Mouse (Mus musculus) lung, postnatal 0 days (tissue): ENCODE results near the gene Pde4d. TPM values are rescaled to one million over a fixed set of nuclear protein-coding genes. Genes with fewer than 3 reads are reported as not detected.

Experiments
- ATAC-seq: fragments of 200-750 bp; cut with Nextera tagmentation; 2 replicates; pipeline ENCODE4 v1.8.0; 2017; ENCODE audit warnings: moderate library complexity
- DNase-seq: peaks from one replicate; pipeline ENCODE4 v3.0.0-alpha.2; 2016; ENCODE audit warnings: low spot score
- H3K27ac ChIP-seq: fragments of 300-500 bp; sonication (generic); 2 replicates; pipeline ENCODE4 v1.5.1; 2014; ENCODE audit warnings: antibody characterized with exemption, mild to moderate bottlenecking, low read length, mixed read lengths
- H3K27me3 ChIP-seq: fragments of 300-500 bp; sonication (generic); replicated peaks from 2 replicates; pipeline ENCODE4 v1.6.1; 2014; ENCODE audit warnings: low read length, mixed read lengths; ENCODE audit not compliant: insufficient read depth
- H3K36me3 ChIP-seq: fragments of 300-500 bp; sonication (generic); 2 replicates; pipeline ENCODE4 v1.6.1; 2014; ENCODE audit warnings: low read length, mixed read lengths; ENCODE audit not compliant: insufficient read depth
- H3K4me1 ChIP-seq: fragments of 300-500 bp; sonication (generic); 2 replicates; pipeline ENCODE4 v1.6.1; 2014; ENCODE audit warnings: antibody characterized with exemption, low read depth, low read length, mixed read lengths; ENCODE audit not compliant: insufficient read depth
- H3K4me2 ChIP-seq: fragments of 300-500 bp; sonication (generic); replicated peaks from 2 replicates; pipeline ENCODE4 v1.6.1; 2014; ENCODE audit warnings: low read depth, mild to moderate bottlenecking, low read length, moderate library complexity, mixed read lengths
- H3K4me3 ChIP-seq: fragments of 300-500 bp; sonication (generic); 2 replicates; pipeline ENCODE4 v1.5.1; 2014; ENCODE audit warnings: low read depth, low read length
- H3K9ac ChIP-seq: fragments of 300-500 bp; sonication (generic); replicated peaks from 2 replicates; pipeline ENCODE4 v1.6.1; 2014; ENCODE audit warnings: low read depth, mild to moderate bottlenecking
- H3K9me3 ChIP-seq: fragments of 300-500 bp; sonication (generic); 2 replicates; pipeline ENCODE4 v1.6.1; 2016; ENCODE audit warnings: low read length, mixed read lengths
- CTCF ChIP-seq: IDR thresholded peaks from 2 replicates; pipeline ENCODE4 v1.5.1; 2016; ENCODE audit warnings: antibody characterized with exemption, mild to moderate bottlenecking
- EP300 ChIP-seq: IDR thresholded peaks from 2 replicates; pipeline ENCODE4 v1.6.1; 2016; ENCODE audit warnings: antibody characterized with exemption, mild to moderate bottlenecking, control low read depth
- WGBS: fragments of 180-500 bp; shearing (Covaris S2); extraction: QIAGEN DNeasy Blood & Tissue Kit; methylation state at CpG from one replicate; pipeline ENCODE4 v1.1.7; 2014; 5-methylcytosine and 5-hydroxymethylcytosine counted together
- polyA plus RNA-seq: library from polyadenylated mRNA; unstranded; fragments of >200 nt; fragmentation: Nextera tagmentation; extraction: Ambion mirVana; gene quantifications from 2 replicates; pipeline ENCODE4 v1.2.1, GENCODE M21; 2015

The Pde4d gene
- polyA plus RNA-seq, 1 experiment from 2014 or later, result 19.7 TPM

- no peak overlapping the region for H3K4me3 ChIP-seq
- H3K36me3 ChIP-seq, result no peaks in the 10 kb centered on the region
- no peaks in the 10 kb centered on the region for H3K27me3 ChIP-seq
- H3K27ac ChIP-seq, result no peak overlapping the region
- H3K4me1 ChIP-seq, result no peaks in the 10 kb centered on the region
- DNase-seq (peak; percentile 57), ATAC-seq (peak; percentile 27; the same call in 1 of the 2 replicates)
- no peaks in the 10 kb centered on the region for H3K9me3 ChIP-seq
- 57% methylated on average over 7 of the region's 7 CpGs for WGBS
- TF ChIP-seq EP300, result peak; percentile 30; the same call in 1 of the 2 replicates
- no peak for TF ChIP-seq CTCF
- no peak overlapping the region for H3K4me2 ChIP-seq
- H3K9ac ChIP-seq, result no peak overlapping the region
Observed at GRCm38 (mm10) chr13:109652631-109653030, 1202.9 kb downstream of the Pde4d start.

GRCm38 (mm10) chr13:109655390-109655789 is 1205.6 kb downstream of the Pde4d start:
- TF ChIP-seq CTCF, result no peak
- TF ChIP-seq EP300, result no peak
- DNase-seq, result no peak
- Histone ChIP-seq H3K4me2 (no peak overlapping the region), H3K9ac (no peak overlapping the region), H3K27ac (no peak overlapping the region), H3K9me3 (no peaks in the 10 kb centered on the region), H3K27me3 (no peaks in the 10 kb centered on the region), H3K4me3 (no peak overlapping the region), H3K4me1 (no peaks in the 10 kb centered on the region), H3K36me3 (no peaks in the 10 kb centered on the region)
- ATAC-seq, result no peak
- 68% methylated on average over 3 of the region's 3 CpGs for WGBS

- Histone ChIP-seq H3K9ac (no peak overlapping the region), H3K27ac (no peak overlapping the region), H3K4me3 (no peak overlapping the region), H3K36me3 (no peaks in the 10 kb centered on the region), H3K4me1 (no peaks in the 10 kb centered on the region), H3K27me3 (no peaks in the 10 kb centered on the region), H3K9me3 (no peaks in the 10 kb centered on the region), H3K4me2 (no peak overlapping the region)
- TF ChIP-seq CTCF (no peak), EP300 (0 out of 2 replicates have a peak, but pooled peaks have one; percentile 26)
- no peak for DNase-seq
- no peak; the same call in 1 of the 2 replicates for ATAC-seq
- WGBS, result 37% methylated on average over 6 of the region's 6 CpGs
Observed at GRCm38 (mm10) chr13:109659103-109659502, 1209.4 kb downstream of the Pde4d start.

GRCm38 (mm10) chr13:109661345-109661744 is 1211.6 kb downstream of the Pde4d start:
- no peak for DNase-seq
- Histone ChIP-seq H3K27me3 (no peaks in the 10 kb centered on the region), H3K4me1 (peaks cover 12% of the 10 kb centered on the region; the same call in 1 of the 2 replicates), H3K27ac (no peak overlapping the region), H3K9ac (no peak overlapping the region), H3K4me3 (no peak overlapping the region), H3K4me2 (no peak overlapping the region), H3K9me3 (no peaks in the 10 kb centered on the region), H3K36me3 (no peaks in the 10 kb centered on the region)
- ATAC-seq, result no peak
- TF ChIP-seq EP300 (no peak), CTCF (no peak)
- WGBS, result 84% methylated on average over 3 of the region's 3 CpGs

GRCm38 (mm10) chr13:109662099-109662498 is 1212.4 kb downstream of the Pde4d start:
- WGBS, result 40% methylated on average over 5 of the region's 5 CpGs
- H3K27me3 ChIP-seq, result no peaks in the 10 kb centered on the region
- H3K36me3 ChIP-seq, result no peaks in the 10 kb centered on the region
- no peaks in the 10 kb centered on the region for H3K9me3 ChIP-seq
- no peak overlapping the region for H3K4me3 ChIP-seq
- H3K27ac ChIP-seq, result no peak overlapping the region
- no peak overlapping the region for H3K4me2 ChIP-seq
- TF ChIP-seq CTCF (no peak), EP300 (no peak)
- DNase-seq (no peak), ATAC-seq (no peak)
- H3K9ac ChIP-seq, result no peak overlapping the region
- peaks cover 12% of the 10 kb centered on the region; the same call in 1 of the 2 replicates for H3K4me1 ChIP-seq

GRCm38 (mm10) chr13:109662731-109663130 is 1213.0 kb downstream of the Pde4d start:
- WGBS, result 70% methylated on average over 3 of the region's 3 CpGs
- peaks cover 12% of the 10 kb centered on the region; the same call in 1 of the 2 replicates for H3K4me1 ChIP-seq
- H3K9ac ChIP-seq, result no peak overlapping the region
- H3K9me3 ChIP-seq, result no peaks in the 10 kb centered on the region
- no peaks in the 10 kb centered on the region for H3K27me3 ChIP-seq
- no peak overlapping the region for H3K4me3 ChIP-seq
- no peak overlapping the region for H3K4me2 ChIP-seq
- no peak for ATAC-seq
- no peak for DNase-seq
- H3K36me3 ChIP-seq, result no peaks in the 10 kb centered on the region
- TF ChIP-seq EP300 (no peak), CTCF (no peak)
- no peak overlapping the region for H3K27ac ChIP-seq
